Mouse (Mus musculus) midbrain, postnatal 0 days (tissue): ENCODE measurements around the gene Cacnb3. TPM values are rescaled to one million over a fixed set of nuclear protein-coding genes. Genes with fewer than 3 reads are reported as not detected.
A peak's percentile ranks its signal among the peaks of the same experiment; 100 is the strongest.

Source experiments
- ATAC-seq: fragments of 200-750 bp; cut with Nextera tagmentation; 2 replicates; pipeline ENCODE4 v1.8.0; 2017; ENCODE audit warnings: moderate number of reproducible peaks, mild to moderate bottlenecking, moderate TSS enrichment, moderate library complexity; ENCODE audit not compliant: low FRiP score
- DNase-seq: peaks from one replicate; pipeline ENCODE4 v3.0.0-alpha.2; 2015; ENCODE audit warnings: low spot score
- H3K27ac ChIP-seq: fragments of 300-500 bp; sonication (generic); 2 replicates; pipeline ENCODE4 v1.5.1; 2014; ENCODE audit warnings: low read depth, mild to moderate bottlenecking, low read length, mixed read lengths
- H3K27me3 ChIP-seq: fragments of 300-500 bp; sonication (generic); 2 replicates; pipeline ENCODE4 v1.6.1; 2014; ENCODE audit warnings: low read length, control low read depth, mixed read lengths; ENCODE audit not compliant: insufficient read depth
- H3K36me3 ChIP-seq: fragments of 300-500 bp; sonication (generic); 2 replicates; pipeline ENCODE4 v1.6.1; 2014; ENCODE audit warnings: low read length, control low read depth, mixed read lengths; ENCODE audit not compliant: insufficient read depth
- H3K4me1 ChIP-seq: fragments of 300-500 bp; sonication (generic); 2 replicates; pipeline ENCODE4 v1.6.1; 2014; ENCODE audit warnings: mild to moderate bottlenecking, control low read depth, antibody characterized with exemption, low read length, mixed read lengths; ENCODE audit not compliant: insufficient read depth
- H3K4me2 ChIP-seq: fragments of 300-500 bp; sonication (generic); 2 replicates; pipeline ENCODE4 v1.6.1; 2014; ENCODE audit warnings: low read depth, mild to moderate bottlenecking, low read length, mixed read lengths; ENCODE audit not compliant: poor library complexity, severe bottlenecking
- H3K4me3 ChIP-seq: fragments of 300-500 bp; sonication (generic); 2 replicates; pipeline ENCODE4 v1.5.1; 2014; ENCODE audit warnings: low read depth, mild to moderate bottlenecking, low read length, moderate library complexity
- H3K9ac ChIP-seq: fragments of 300-500 bp; sonication (generic); replicated peaks from 2 replicates; pipeline ENCODE4 v1.6.1; 2014; ENCODE audit warnings: mild to moderate bottlenecking, low read length, moderate library complexity, mixed read lengths; ENCODE audit not compliant: poor library complexity, severe bottlenecking
- H3K9me3 ChIP-seq: fragments of 300-500 bp; sonication (generic); 2 replicates; pipeline ENCODE4 v1.6.1; 2016; ENCODE audit warnings: low read length, control low read depth
- CTCF ChIP-seq: IDR thresholded peaks from 2 replicates; pipeline ENCODE4 v1.5.1; 2016; ENCODE audit warnings: antibody characterized with exemption, mild to moderate bottlenecking
- WGBS: fragments of 180-500 bp; shearing (Covaris S2); extraction: QIAGEN DNeasy Blood & Tissue Kit; methylation state at CpG from one replicate; pipeline ENCODE4 v1.1.7; 2014; 5-methylcytosine and 5-hydroxymethylcytosine counted together
- polyA plus RNA-seq: library from polyadenylated mRNA; unstranded; fragments of >200 nt; fragmentation: Nextera tagmentation; extraction: Ambion mirVana; gene quantifications from 2 replicates; pipeline ENCODE4 v1.2.1, GENCODE M21; 2015
- total RNA-seq: library from RNA; depleted of rRNA; stranded (reverse); fragments of >200 nt; gene quantifications from 2 replicates; pipeline ENCODE4 v1.2.3, GENCODE M21; 2014

The Cacnb3 gene
- total and polyA plus RNA-seq, 2 experiments from 2014 or later = 150 to 239 TPM

GRCm38 (mm10) chr15:98662198-98662566 lies 31.5 kb downstream of the Cacnb3 start:
- Histone ChIP-seq H3K4me2 (peak overlapping the region; percentile 71), H3K27me3 (no peaks in the 10 kb centered on the region), H3K36me3 (peaks cover 11% of the 10 kb centered on the region), H3K27ac (peak overlapping the region; percentile 94), H3K4me1 (no peaks in the 10 kb centered on the region), H3K4me3 (peak overlapping the region; percentile 85), H3K9me3 (no peaks in the 10 kb centered on the region), H3K9ac (peak overlapping the region; percentile 87)
- TF ChIP-seq CTCF = peak; percentile 32; the same call in 1 of the 2 replicates
- DNase-seq (peak; percentile 35), ATAC-seq (no peak)
- WGBS = under 1% methylated on average over 14 of the region's 14 CpGs

GRCm38 (mm10) chr15:98662567-98663545 lies 32.2 kb downstream of the Cacnb3 start, which contains the start of gene Ddx23:
TSS of gene Ddx23 (minus strand) at chr15:98662894.
- no peak for TF ChIP-seq CTCF
- Histone ChIP-seq H3K27ac (peak within 1 kb of the TSS; percentile 94), H3K4me1 (no peaks in the 10 kb centered on the region), H3K9me3 (no peaks in the 10 kb centered on the region), H3K9ac (peak within 1 kb of the TSS; percentile 87), H3K27me3 (no peaks in the 10 kb centered on the region), H3K4me3 (peak within 1 kb of the TSS; percentile 85), H3K36me3 (peaks cover 4% of the 10 kb centered on the region; the same call in 1 of the 2 replicates), H3K4me2 (peak within 1 kb of the TSS; percentile 71)
- WGBS = 4% methylated on average over 47 of the region's 48 CpGs
- ATAC-seq = peak; percentile 94
- peak; percentile 98 for DNase-seq

GRCm38 (mm10) chr15:98664042-98664907 lies 33.6 kb downstream of the Cacnb3 start:
- WGBS = 80% methylated on average over 11 of the region's 11 CpGs
- Histone ChIP-seq H3K9me3 (no peaks in the 10 kb centered on the region), H3K9ac (no peak overlapping the region), H3K4me1 (no peaks in the 10 kb centered on the region), H3K36me3 (no peaks in the 10 kb centered on the region), H3K27me3 (no peaks in the 10 kb centered on the region), H3K27ac (no peak overlapping the region), H3K4me2 (no peak overlapping the region), H3K4me3 (no peak overlapping the region)
- ATAC-seq = no peak
- DNase-seq = peak; percentile 67
- peak; percentile 69 for TF ChIP-seq CTCF

GRCm38 (mm10) chr15:98672592-98672991 lies 42.0 kb downstream of the Cacnb3 start:
- TF ChIP-seq CTCF = no peak
- H3K4me2 ChIP-seq = no peak overlapping the region
- H3K9ac ChIP-seq = no peak overlapping the region
- H3K27me3 ChIP-seq = no peaks in the 10 kb centered on the region
- peaks cover 9% of the 10 kb centered on the region for H3K36me3 ChIP-seq
- no peak overlapping the region for H3K27ac ChIP-seq
- ATAC-seq = no peak
- DNase-seq = no peak
- H3K4me3 ChIP-seq = no peak overlapping the region
- H3K9me3 ChIP-seq = no peaks in the 10 kb centered on the region
- H3K4me1 ChIP-seq = peaks cover 15% of the 10 kb centered on the region; the same call in 1 of the 2 replicates
- WGBS = 56% methylated on average over 4 of the region's 4 CpGs

GRCm38 (mm10) chr15:98673732-98674131 lies 43.1 kb downstream of the Cacnb3 start:
- no peak for ATAC-seq
- Histone ChIP-seq H3K4me1 (peaks cover 17% of the 10 kb centered on the region; the same call in 1 of the 2 replicates), H3K4me3 (no peak overlapping the region; the same call in 1 of the 2 replicates), H3K4me2 (peak overlapping the region; percentile 98; the same call in 1 of the 2 replicates), H3K27ac (peak overlapping the region; percentile 63; the same call in 1 of the 2 replicates), H3K9me3 (no peaks in the 10 kb centered on the region), H3K27me3 (no peaks in the 10 kb centered on the region), H3K36me3 (peaks cover 9% of the 10 kb centered on the region), H3K9ac (0 out of 2 replicates have a peak overlapping the region, but pooled peaks have one; percentile 66)
- DNase-seq = no peak
- no peak for TF ChIP-seq CTCF
- WGBS = 77% methylated on average over 7 of the region's 7 CpGs
